Mouse (Mus musculus) ES-Bruce4 (cell line): Measurements from ENCODE around the gene Esrrg. TPM values are rescaled to one million over a fixed set of nuclear protein-coding genes. Genes with fewer than 3 reads are reported as not detected.

Experiments used
- H3K27ac ChIP-seq: 2 replicates; pipeline ENCODE4 v1.5.1; 2012; ENCODE audit warnings: low read length, inconsistent platforms; ENCODE audit not compliant: insufficient read depth
- H3K27me3 ChIP-seq: 2 replicates; pipeline ENCODE4 v1.6.1; 2012; ENCODE audit warnings: mild to moderate bottlenecking, low read length, inconsistent platforms; ENCODE audit not compliant: control insufficient read depth, poor library complexity, insufficient read depth, severe bottlenecking
- H3K36me3 ChIP-seq: 2 replicates; pipeline ENCODE4 v1.6.1; 2012; ENCODE audit warnings: inconsistent platforms, mild to moderate bottlenecking, low read length, moderate library complexity; ENCODE audit not compliant: control insufficient read depth, poor library complexity, insufficient read depth, severe bottlenecking
- H3K4me1 ChIP-seq: one replicate; pipeline ENCODE4 v1.8.1; 2011; ENCODE audit warnings: low read length; ENCODE audit not compliant: control insufficient read depth, insufficient read depth
- H3K4me3 ChIP-seq: 2 replicates; pipeline ENCODE4 v1.5.1; 2011; ENCODE audit warnings: low read depth, mild to moderate bottlenecking, low read length
- H3K9ac ChIP-seq: 2 replicates; pipeline ENCODE4 v1.6.1; 2012; ENCODE audit warnings: low read depth, mild to moderate bottlenecking, inconsistent platforms; ENCODE audit not compliant: poor library complexity, severe bottlenecking
- H3K9me3 ChIP-seq: replicated peaks from 2 replicates; pipeline ENCODE4 v1.6.1; 2012; ENCODE audit warnings: mild to moderate bottlenecking, low read length, inconsistent platforms; ENCODE audit not compliant: control insufficient read depth, poor library complexity, insufficient read depth, severe bottlenecking
- CTCF ChIP-seq: IDR thresholded peaks from one replicate; pipeline ENCODE4 v1.8.1; 2011; ENCODE audit warnings: low read depth, low read length
- EP300 ChIP-seq: IDR thresholded peaks from 2 replicates; pipeline ENCODE4 v1.6.1; 2011; ENCODE audit warnings: low read depth, low read length; ENCODE audit not compliant: insufficient read depth
- POLR2A ChIP-seq: IDR thresholded peaks from one replicate; pipeline ENCODE4 v1.8.1; 2011; ENCODE audit warnings: low read length; ENCODE audit not compliant: insufficient read depth
- polyA plus RNA-seq: library from polyadenylated mRNA; stranded (reverse); fragments of >200 nt; gene quantifications from 2 replicates; pipeline ENCODE4 v1.2.4, GENCODE M21; 2011; ENCODE audit warnings: low read depth; ENCODE audit not compliant: missing spikeins, insufficient read depth, insufficient read length

Esrrg gene
- polyA plus RNA-seq, 1 experiment: not detected

GRCm38 (mm10) chr1:188156520-188156919 is 547.9 kb downstream of the Esrrg start:
- TF ChIP-seq EP300 (no peak), POLR2A (no peak), CTCF (no peak)
- no peaks in the 10 kb centered on the region for H3K36me3 ChIP-seq
- no peak overlapping the region for H3K4me3 ChIP-seq
- no peaks in the 10 kb centered on the region for H3K27me3 ChIP-seq
- H3K9ac ChIP-seq: no peak overlapping the region
- no peaks in the 10 kb centered on the region for H3K4me1 ChIP-seq
- H3K9me3 ChIP-seq: no peaks in the 10 kb centered on the region
- no peak overlapping the region for H3K27ac ChIP-seq

GRCm38 (mm10) chr1:188157237-188157955 is 548.8 kb downstream of the Esrrg start:
- Histone ChIP-seq H3K4me3 (no peak overlapping the region), H3K36me3 (no peaks in the 10 kb centered on the region), H3K27me3 (no peaks in the 10 kb centered on the region), H3K4me1 (no peaks in the 10 kb centered on the region), H3K9me3 (no peaks in the 10 kb centered on the region), H3K9ac (no peak overlapping the region), H3K27ac (no peak overlapping the region)
- no peak for TF ChIP-seq POLR2A

- Histone ChIP-seq H3K4me3 (no peak overlapping the region), H3K9me3 (no peaks in the 10 kb centered on the region), H3K27me3 (no peaks in the 10 kb centered on the region), H3K4me1 (no peaks in the 10 kb centered on the region), H3K9ac (no peak overlapping the region), H3K36me3 (no peaks in the 10 kb centered on the region), H3K27ac (no peak overlapping the region)
- TF ChIP-seq EP300: no peak
- no peak for TF ChIP-seq CTCF
- TF ChIP-seq POLR2A: no peak
Observed at GRCm38 (mm10) chr1:188158675-188159074, 550.1 kb downstream of the Esrrg start.

- H3K27ac ChIP-seq: no peak overlapping the region
Observed at GRCm38 (mm10) chr1:188159108-188159507, 550.5 kb downstream of the Esrrg start.

GRCm38 (mm10) chr1:188163058-188163457 is 554.5 kb downstream of the Esrrg start:
- Histone ChIP-seq H3K4me1 (no peaks in the 10 kb centered on the region), H3K4me3 (no peak overlapping the region), H3K9ac (no peak overlapping the region), H3K27ac (no peak overlapping the region), H3K9me3 (no peaks in the 10 kb centered on the region), H3K36me3 (no peaks in the 10 kb centered on the region), H3K27me3 (no peaks in the 10 kb centered on the region)
- TF ChIP-seq EP300: no peak
- no peak for TF ChIP-seq POLR2A
- no peak for TF ChIP-seq CTCF

More at GRCm38 (mm10) chr1:188159108-188159507, 550.5 kb downstream of the Esrrg start:
- H3K36me3 ChIP-seq: no peaks in the 10 kb centered on the region
- no peak overlapping the region for H3K9ac ChIP-seq
- no peaks in the 10 kb centered on the region for H3K9me3 ChIP-seq
- no peak overlapping the region for H3K4me3 ChIP-seq
- no peak for TF ChIP-seq EP300
- no peak for TF ChIP-seq POLR2A
- TF ChIP-seq CTCF: no peak
- no peaks in the 10 kb centered on the region for H3K27me3 ChIP-seq
- H3K4me1 ChIP-seq: no peaks in the 10 kb centered on the region

GRCm38 (mm10) chr1:188164251-188164650 is 555.7 kb downstream of the Esrrg start:
- Histone ChIP-seq H3K27me3 (no peaks in the 10 kb centered on the region), H3K4me3 (no peak overlapping the region), H3K9ac (no peak overlapping the region), H3K4me1 (no peaks in the 10 kb centered on the region), H3K27ac (no peak overlapping the region), H3K36me3 (no peaks in the 10 kb centered on the region), H3K9me3 (no peaks in the 10 kb centered on the region)
- TF ChIP-seq EP300 (no peak), POLR2A (no peak), CTCF (no peak)
